Mouse (Mus musculus) hindbrain, postnatal 0 days (tissue): ENCODE measurements around the gene Prrx1. TPM values are rescaled to one million over a fixed set of nuclear protein-coding genes. Genes with fewer than 3 reads are reported as not detected.

Source experiments
- ATAC-seq: fragments of 200-750 bp; cut with Nextera tagmentation; 2 replicates; pipeline ENCODE4 v1.8.0; 2017; ENCODE audit warnings: mild to moderate bottlenecking, moderate TSS enrichment, moderate library complexity
- DNase-seq: peaks from one replicate; pipeline ENCODE4 v3.0.0-alpha.2; 2015; ENCODE audit warnings: low spot score
- H3K27ac ChIP-seq: fragments of 300-500 bp; sonication (generic); 2 replicates; pipeline ENCODE4 v1.5.1; 2014; ENCODE audit warnings: mild to moderate bottlenecking
- H3K27me3 ChIP-seq: fragments of 300-500 bp; sonication (generic); 2 replicates; pipeline ENCODE4 v1.6.1; 2014; ENCODE audit warnings: low read length, mixed read lengths; ENCODE audit not compliant: insufficient read depth
- H3K36me3 ChIP-seq: fragments of 300-500 bp; sonication (generic); 2 replicates; pipeline ENCODE4 v1.6.1; 2014; ENCODE audit warnings: low read length, mixed read lengths; ENCODE audit not compliant: insufficient read depth
- H3K4me1 ChIP-seq: fragments of 300-500 bp; sonication (generic); 2 replicates; pipeline ENCODE4 v1.6.1; 2014; ENCODE audit warnings: antibody characterized with exemption, low read length, mixed read lengths; ENCODE audit not compliant: insufficient read depth
- H3K4me2 ChIP-seq: fragments of 300-500 bp; sonication (generic); 2 replicates; pipeline ENCODE4 v1.6.1; 2014; ENCODE audit warnings: low read depth, mild to moderate bottlenecking, low read length, moderate library complexity, mixed read lengths
- H3K4me3 ChIP-seq: fragments of 300-500 bp; sonication (generic); 2 replicates; pipeline ENCODE4 v1.5.1; 2014; ENCODE audit warnings: low read length
- H3K9ac ChIP-seq: fragments of 300-500 bp; sonication (generic); replicated peaks from 2 replicates; pipeline ENCODE4 v1.6.1; 2014; ENCODE audit warnings: mild to moderate bottlenecking, low read length, moderate library complexity, mixed read lengths
- H3K9me3 ChIP-seq: fragments of 300-500 bp; sonication (generic); 2 replicates; pipeline ENCODE4 v1.6.1; 2016; ENCODE audit warnings: low read length, mixed read lengths
- CTCF ChIP-seq: IDR thresholded peaks from 2 replicates; pipeline ENCODE4 v1.5.1; 2016; ENCODE audit warnings: antibody characterized with exemption, control low read depth, low read depth
- WGBS: fragments of 180-500 bp; shearing (Covaris S2); extraction: QIAGEN DNeasy Blood & Tissue Kit; methylation state at CpG from one replicate; pipeline ENCODE4 v1.1.7; 2014; 5-methylcytosine and 5-hydroxymethylcytosine counted together
- polyA plus RNA-seq: library from polyadenylated mRNA; unstranded; fragments of >200 nt; fragmentation: Nextera tagmentation; extraction: Ambion mirVana; gene quantifications from 2 replicates; pipeline ENCODE4 v1.2.1, GENCODE M21; 2015
- total RNA-seq: library from RNA; depleted of rRNA; stranded (reverse); fragments of >200 nt; gene quantifications from 2 replicates; pipeline ENCODE4 v1.2.3, GENCODE M21; 2014

The Prrx1 gene
- total and polyA plus RNA-seq, 2 experiments from 2014 or later = 4.8 to 4.9 TPM

DNA sequence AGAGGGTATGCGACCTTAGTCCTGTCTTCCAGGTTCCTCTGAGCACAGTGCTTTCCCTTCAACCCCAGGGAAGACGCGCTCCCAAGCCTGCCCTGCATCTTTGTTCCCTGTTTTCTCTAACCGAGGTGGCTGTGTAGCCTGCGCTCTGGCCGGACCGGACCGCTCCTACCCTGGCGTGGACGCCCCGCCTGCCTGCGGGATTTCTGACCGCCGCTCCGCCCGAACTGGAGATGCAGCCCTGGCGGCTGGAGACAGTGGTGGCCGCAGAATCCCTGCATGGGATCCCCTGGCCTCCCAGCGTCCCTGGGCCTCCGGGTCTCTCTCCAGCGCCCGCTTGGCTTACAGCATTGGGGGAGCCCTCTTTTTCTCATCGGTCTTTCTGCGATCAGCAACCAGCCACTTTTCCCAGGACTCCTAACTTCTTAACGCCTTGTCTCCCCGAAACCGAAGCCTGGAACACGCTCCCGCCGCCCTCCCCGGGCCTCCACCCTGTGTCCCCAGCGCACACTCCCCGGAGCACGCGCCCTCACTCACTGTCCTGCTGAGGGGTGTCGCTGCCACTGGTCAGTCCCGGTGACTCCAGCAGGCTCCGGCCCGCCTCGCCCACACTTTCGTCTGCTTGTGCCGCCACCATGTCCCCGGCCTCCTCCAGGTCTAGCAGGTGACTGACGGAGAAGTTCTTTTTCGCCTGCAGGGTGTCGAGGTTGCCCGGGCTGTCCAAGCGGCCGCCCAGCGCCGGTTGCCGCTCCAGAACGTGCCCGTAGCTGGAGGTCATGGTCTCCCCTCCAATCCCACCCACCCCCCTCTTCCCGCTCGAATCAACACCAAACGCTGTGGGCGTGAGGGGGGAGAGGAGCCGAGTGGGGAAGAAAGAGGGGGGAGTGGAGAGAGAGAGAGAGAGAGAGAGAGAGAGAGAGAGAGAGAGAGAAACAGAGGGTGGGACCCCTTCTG is 1.4 kb downstream of the Prrx1 start:
- no peaks in the 10 kb centered on the region for H3K36me3 ChIP-seq
- H3K27me3 ChIP-seq = peaks cover 52% of the 10 kb centered on the region
- peak overlapping the region; percentile 69 for H3K4me2 ChIP-seq
- ATAC-seq (peak; percentile 72), DNase-seq (peak; percentile 20)
- peaks cover 5% of the 10 kb centered on the region for H3K4me1 ChIP-seq
- H3K27ac ChIP-seq = peak overlapping the region; percentile 11
- H3K9ac ChIP-seq = peak overlapping the region; percentile 51
- 1% methylated on average over 56 of the region's 59 CpGs for WGBS
- H3K4me3 ChIP-seq = peak overlapping the region; percentile 48
- TF ChIP-seq CTCF = peak; percentile 40; the same call in 1 of the 2 replicates
- no peaks in the 10 kb centered on the region for H3K9me3 ChIP-seq

DNA sequence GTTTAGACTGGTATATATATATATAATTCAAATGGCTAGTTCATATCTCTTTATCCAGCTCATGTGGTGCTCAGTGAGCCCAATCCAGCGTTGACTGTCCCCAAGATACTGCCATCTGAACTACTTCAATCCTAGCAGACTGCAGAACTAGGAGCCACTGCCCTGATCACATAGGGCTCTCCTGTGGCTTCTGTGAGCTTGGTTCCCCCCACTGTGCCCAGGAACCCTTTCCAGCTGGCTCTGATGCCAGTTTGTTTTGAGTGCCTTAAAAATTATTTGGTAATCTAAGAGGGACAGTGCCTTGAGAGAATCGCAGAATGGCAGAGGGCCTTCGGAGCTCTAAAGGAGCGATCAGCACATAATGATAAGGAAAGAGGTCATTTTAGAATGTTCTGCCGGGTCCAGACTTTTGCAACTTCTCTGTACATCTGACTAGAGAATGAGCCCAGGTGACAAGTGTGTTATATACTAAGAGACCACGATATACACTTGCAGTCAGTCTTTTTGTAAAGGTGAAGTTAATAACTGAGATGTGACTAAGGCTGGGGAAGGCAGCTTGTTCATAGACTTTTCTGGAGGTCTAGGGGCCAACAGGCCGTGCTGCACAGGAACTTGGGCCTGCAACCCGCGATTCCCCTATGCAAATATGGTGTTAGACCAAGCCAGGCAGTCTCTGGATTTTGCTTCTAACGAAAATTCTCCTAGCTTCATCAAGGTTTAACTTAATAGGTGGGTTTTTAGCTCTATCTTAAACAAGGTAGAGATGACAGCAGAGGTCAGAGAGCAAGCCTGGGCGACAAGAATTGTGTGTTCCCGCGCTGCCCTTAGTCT is 2.3 kb downstream of the Prrx1 start:
- H3K9ac ChIP-seq = peak overlapping the region; percentile 51
- H3K36me3 ChIP-seq = no peaks in the 10 kb centered on the region
- WGBS = 19% methylated on average over 13 of the region's 13 CpGs
- H3K27me3 ChIP-seq = peaks cover 54% of the 10 kb centered on the region
- ATAC-seq (no peak), DNase-seq (no peak)
- TF ChIP-seq CTCF = no peak
- H3K27ac ChIP-seq = peak overlapping the region; percentile 11; the same call in 1 of the 2 replicates
- peak overlapping the region; percentile 69 for H3K4me2 ChIP-seq
- peaks cover 5% of the 10 kb centered on the region for H3K4me1 ChIP-seq
- H3K9me3 ChIP-seq = no peaks in the 10 kb centered on the region
- peak overlapping the region; percentile 48 for H3K4me3 ChIP-seq

DNA sequence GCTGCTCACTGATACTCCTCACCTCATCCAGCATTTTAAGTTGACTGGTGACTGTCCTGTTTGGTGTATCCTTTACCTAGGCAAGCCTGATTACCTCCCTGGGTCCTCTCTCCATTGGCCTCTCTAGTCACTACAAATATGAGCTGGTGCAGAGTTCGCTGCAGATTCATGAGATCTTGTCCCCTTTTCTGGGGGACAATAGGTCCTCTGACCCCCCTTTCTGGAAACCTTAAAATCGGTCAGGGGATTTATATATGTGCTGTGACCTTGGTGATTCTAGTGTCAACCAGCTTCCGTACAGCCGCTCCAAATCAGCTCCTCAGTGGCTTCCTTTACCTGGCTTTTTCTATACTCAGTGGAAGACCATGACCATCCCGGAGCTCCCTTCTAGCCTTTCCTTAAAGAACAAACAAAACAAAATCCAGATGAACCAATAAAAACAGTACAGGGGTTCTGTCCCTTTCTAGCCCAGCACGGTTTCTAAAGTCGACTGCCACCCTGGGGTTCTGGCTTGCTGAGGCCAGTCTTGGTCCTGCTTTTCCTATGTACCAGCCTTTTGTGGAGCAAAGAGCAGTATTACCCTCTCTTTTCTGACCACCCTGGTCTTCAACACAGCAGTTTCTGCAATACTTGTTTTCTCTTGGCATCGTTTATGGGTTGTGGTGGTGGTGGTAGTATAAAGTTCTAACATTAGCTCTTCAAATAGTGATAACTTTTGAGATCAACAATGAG is 3.3 kb downstream of the Prrx1 start:
- DNase-seq (no peak), ATAC-seq (no peak)
- peak overlapping the region; percentile 69 for H3K4me2 ChIP-seq
- no peak overlapping the region for H3K9ac ChIP-seq
- H3K4me3 ChIP-seq = peak overlapping the region; percentile 48; the same call in 1 of the 2 replicates
- WGBS = 23% methylated on average over 8 of the region's 8 CpGs
- H3K9me3 ChIP-seq = no peaks in the 10 kb centered on the region
- no peak overlapping the region for H3K27ac ChIP-seq
- peaks cover 5% of the 10 kb centered on the region for H3K4me1 ChIP-seq
- no peaks in the 10 kb centered on the region for H3K36me3 ChIP-seq
- TF ChIP-seq CTCF = no peak
- peaks cover 45% of the 10 kb centered on the region for H3K27me3 ChIP-seq

DNA sequence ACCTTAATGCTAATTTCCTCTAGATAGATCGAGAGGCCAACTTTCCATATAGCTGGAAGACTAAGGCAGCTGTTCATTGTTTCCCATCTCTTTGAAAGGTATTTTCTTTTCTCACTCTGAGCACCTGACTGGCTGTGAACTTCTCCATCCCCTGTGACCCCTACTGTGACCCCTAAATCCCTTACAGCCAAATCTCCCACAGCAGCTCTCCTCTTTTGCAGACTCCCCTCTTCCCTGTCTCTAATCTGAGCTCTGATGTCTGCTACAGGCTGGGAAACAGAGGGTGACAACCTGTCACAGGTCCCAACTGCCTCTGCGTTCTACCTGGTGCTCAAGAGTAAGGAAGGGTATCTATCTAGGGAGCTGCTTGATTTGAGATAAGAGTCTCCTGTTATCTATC is 4.0 kb downstream of the Prrx1 start:
- Histone ChIP-seq H3K4me1 (no peaks in the 10 kb centered on the region; the same call in 1 of the 2 replicates), H3K9ac (no peak overlapping the region), H3K36me3 (no peaks in the 10 kb centered on the region), H3K9me3 (no peaks in the 10 kb centered on the region), H3K4me3 (no peak overlapping the region), H3K4me2 (peak overlapping the region; percentile 69; the same call in 1 of the 2 replicates), H3K27ac (no peak overlapping the region), H3K27me3 (peaks cover 45% of the 10 kb centered on the region)
- DNase-seq = no peak
- ATAC-seq = no peak
- TF ChIP-seq CTCF = no peak
- 26% methylated on average over 2 of the region's 2 CpGs for WGBS

DNA sequence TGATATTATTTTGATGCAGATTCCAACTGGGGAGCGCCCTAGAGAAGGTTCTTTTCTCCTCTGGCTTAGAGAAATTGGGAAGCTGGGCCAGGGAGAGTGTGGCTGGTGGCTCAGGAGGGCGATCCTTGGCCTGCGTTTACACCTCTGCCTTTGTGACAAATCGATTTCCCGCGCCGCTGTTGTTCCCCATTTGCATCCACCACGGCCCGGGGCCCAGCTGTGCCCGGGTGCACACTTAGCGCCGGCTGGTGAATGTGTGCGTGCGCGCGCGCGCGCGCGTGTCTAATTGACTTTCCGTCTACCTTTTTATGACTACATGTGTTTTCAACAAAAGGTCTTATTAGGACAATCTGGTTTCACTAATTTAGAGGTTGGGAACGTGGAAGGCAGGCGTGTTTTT is 4.9 kb downstream of the Prrx1 start:
- ATAC-seq (no peak), DNase-seq (no peak)
- no peak overlapping the region for H3K9ac ChIP-seq
- no peaks in the 10 kb centered on the region for H3K36me3 ChIP-seq
- no peak overlapping the region for H3K27ac ChIP-seq
- peak overlapping the region; percentile 46 for H3K4me2 ChIP-seq
- H3K9me3 ChIP-seq = no peaks in the 10 kb centered on the region
- TF ChIP-seq CTCF = no peak
- peak overlapping the region; percentile 24 for H3K4me3 ChIP-seq
- H3K4me1 ChIP-seq = no peaks in the 10 kb centered on the region; the same call in 1 of the 2 replicates
- 7% methylated on average over 24 of the region's 24 CpGs for WGBS
- peaks cover 45% of the 10 kb centered on the region for H3K27me3 ChIP-seq

DNA sequence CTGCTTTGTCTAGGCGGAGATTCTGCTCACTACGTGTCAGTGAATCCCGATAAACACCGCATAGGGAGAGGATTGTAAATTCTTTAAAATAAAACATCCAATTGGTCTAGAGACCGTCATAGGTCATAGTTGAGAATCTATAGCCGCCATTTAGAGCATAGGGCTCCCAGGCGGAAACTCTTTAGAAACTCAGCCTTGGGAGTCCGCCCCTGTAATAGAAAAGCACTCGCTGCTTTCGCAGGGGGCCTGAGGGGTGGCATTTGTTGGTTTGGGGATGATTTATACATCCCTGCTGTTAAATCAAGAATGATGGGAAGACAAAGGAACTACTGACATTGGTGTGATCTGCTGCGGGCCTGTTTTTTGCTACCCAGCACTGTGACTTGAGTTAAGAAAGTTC is 5.8 kb downstream of the Prrx1 start:
- WGBS = 30% methylated on average over 11 of the region's 11 CpGs
- no peak for ATAC-seq
- Histone ChIP-seq H3K9ac (no peak overlapping the region), H3K27me3 (peaks cover 45% of the 10 kb centered on the region), H3K4me2 (no peak overlapping the region), H3K4me1 (no peaks in the 10 kb centered on the region; the same call in 1 of the 2 replicates), H3K36me3 (no peaks in the 10 kb centered on the region), H3K9me3 (no peaks in the 10 kb centered on the region), H3K27ac (no peak overlapping the region), H3K4me3 (no peak overlapping the region)
- DNase-seq = no peak
- TF ChIP-seq CTCF = no peak
